Mouse (Mus musculus) gastrocnemius, postnatal 36 days (tissue): ENCODE measurements around the gene Odc1. TPM values are rescaled to one million over a fixed set of nuclear protein-coding genes. Genes with fewer than 3 reads are reported as not detected.
"Not testable (repeated sequence)": the region's sequence is repeated elsewhere in the genome, so short reads cannot be mapped to it uniquely, and the experiment has no call there.

ENCODE experiments used
- DNase-seq, 2 experiments: peaks; one replicate each; pipeline ENCODE4 v3.0.0; 2022
- intact Hi-C: fragments of 180-260 bp; cut with DNase I; formaldehyde crosslinking; loops from one replicate; pipeline ENCODE4 v1.15.1; 2025
- total RNA-seq, 2 experiments: library from RNA; stranded (reverse); gene quantifications; 2 replicates each; pipeline ENCODE4 v1.2.3; 2021

Gene Odc1
- total RNA-seq, 2 experiments from 2014 or later = 99.8 to 111 TPM

- intact Hi-C loops = loop anchor here (5.0 kb wide), 1 partner anchor 180 kb away; no protein-coding TSS in a partner anchor
- not testable (repeated sequence) for DNase-seq
Measured at GRCm38 (mm10) chr12:17547552-17547951, 3.0 kb downstream of the Odc1 start.

DNA sequence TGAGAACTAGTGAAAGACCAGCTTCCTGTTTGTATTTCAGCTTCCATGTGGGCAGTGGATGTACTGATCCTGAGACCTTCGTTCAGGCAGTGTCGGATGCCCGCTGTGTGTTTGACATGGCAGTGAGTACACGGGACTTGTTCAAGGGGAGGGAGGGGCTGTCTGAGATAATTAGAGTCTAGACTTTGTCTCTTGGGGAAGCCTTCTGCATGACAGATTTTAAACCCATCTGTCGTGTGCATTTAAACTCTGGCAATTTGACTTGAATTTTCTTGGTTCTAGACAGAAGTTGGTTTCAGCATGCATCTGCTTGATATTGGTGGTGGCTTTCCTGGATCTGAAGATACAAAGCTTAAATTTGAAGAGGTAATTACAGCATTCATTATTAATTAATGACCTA, 3.9 kb downstream of the Odc1 start:
- intact Hi-C loops = loop anchor here (5.0 kb wide), 1 partner anchor 181 kb away; no protein-coding TSS in a partner anchor

DNA sequence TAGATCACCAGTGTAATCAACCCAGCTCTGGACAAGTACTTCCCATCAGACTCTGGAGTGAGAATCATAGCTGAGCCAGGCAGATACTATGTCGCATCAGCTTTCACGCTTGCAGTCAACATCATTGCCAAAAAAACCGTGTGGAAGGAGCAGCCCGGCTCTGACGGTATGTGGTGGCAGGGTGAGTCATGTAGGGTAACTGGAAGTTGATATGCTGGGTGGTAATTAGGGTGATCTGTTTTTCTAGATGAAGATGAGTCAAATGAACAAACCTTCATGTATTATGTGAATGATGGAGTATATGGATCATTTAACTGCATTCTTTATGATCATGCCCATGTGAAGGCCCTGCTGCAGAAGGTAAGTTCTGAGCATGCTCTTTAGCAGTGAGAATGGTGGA, 4.8 kb downstream of the Odc1 start:
- not testable (repeated sequence) for DNase-seq
- intact Hi-C loops = loop anchor here (5.0 kb wide), 1 partner anchor 182 kb away; no protein-coding TSS in a partner anchor

More for the DNA sequence above, 3.9 kb downstream of the Odc1 start:
- no peak for DNase-seq

DNA sequence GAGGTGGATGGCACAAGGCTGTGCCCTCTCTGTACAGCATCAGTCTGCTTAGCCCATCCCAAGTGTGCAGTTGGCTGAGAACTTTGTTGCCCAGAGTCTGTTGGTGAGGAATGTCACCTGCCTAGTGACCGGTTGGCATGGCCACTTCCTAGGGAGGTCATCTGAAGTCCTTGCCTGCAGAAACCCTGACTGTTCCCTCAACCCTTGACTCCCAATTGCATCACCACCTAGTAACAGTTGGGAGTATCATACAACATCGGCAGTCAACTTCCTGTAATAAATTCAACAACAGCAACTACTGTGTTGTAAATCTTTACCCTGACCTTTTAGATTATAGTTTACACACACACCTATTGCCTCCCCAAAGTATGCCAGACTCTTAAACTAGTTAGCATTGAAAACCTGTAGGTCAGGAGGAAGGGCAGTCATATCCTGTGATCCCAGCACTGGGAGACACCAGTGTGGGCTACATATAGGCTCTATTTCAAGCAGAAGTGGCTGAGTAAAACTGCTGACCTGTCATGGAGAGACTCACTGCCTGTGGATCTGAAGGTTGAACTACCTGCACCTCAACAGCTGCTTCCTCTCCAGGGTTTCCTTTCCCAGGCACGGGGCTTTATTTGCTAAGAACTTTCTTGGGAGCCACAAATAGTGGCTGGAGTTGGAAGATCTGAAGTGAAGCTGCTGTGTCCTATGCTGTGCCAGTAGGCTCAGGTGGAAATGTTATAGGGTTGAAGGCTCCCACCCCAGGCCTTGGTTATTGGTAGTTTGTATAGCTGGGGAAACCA, 6.8 kb downstream of the Odc1 start:
- no peak for DNase-seq
- intact Hi-C loops = no loop called here

GRCm38 (mm10) chr12:17552420-17552819, 7.8 kb downstream of the Odc1 start:
- intact Hi-C loops = no loop called here

DNA sequence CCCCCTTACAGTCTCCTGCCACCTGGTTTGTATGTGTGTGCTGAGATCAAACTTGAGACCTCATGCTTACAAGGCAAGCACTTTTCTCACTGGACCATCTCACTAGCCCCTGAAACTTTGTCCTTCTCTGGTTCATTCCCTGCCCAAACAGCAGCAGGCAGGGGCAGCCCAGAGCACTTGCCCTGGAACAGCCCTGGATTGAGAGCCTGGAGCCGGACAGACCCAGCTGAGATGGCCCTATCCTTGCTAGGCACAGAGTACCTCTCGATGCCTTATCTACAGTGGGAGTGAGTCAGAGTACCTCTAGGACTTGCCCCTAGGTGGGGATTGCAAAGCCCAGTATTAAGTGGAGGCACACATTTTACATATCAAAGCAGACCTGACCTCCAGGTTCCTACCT, 8.4 kb downstream of the Odc1 start:
- intact Hi-C loops = no loop called here
- no peak for DNase-seq

More at GRCm38 (mm10) chr12:17552420-17552819, 7.8 kb downstream of the Odc1 start:
- DNase-seq = no peak

- intact Hi-C loops = loop anchor here (2.0 kb wide), 1 partner anchor 239 kb away; no protein-coding TSS in a partner anchor
Measured at GRCm38 (mm10) chr12:17553627-17554026, 9.0 kb downstream of the Odc1 start.

GRCm38 (mm10) chr12:17554200-17554951, 9.8 kb downstream of the Odc1 start:
- peak; percentile 87 to 88 for DNase-seq

More at GRCm38 (mm10) chr12:17553627-17554026, 9.0 kb downstream of the Odc1 start:
- no peak for DNase-seq

GRCm38 (mm10) chr12:17556430-17557343, 12.1 kb downstream of the Odc1 start:
- peak; percentile 42 to 52 for DNase-seq

More at GRCm38 (mm10) chr12:17554200-17554951, 9.8 kb downstream of the Odc1 start:
- intact Hi-C loops = loop anchor here (2.0 kb wide), 1 partner anchor 238 kb away; no protein-coding TSS in a partner anchor

GRCm38 (mm10) chr12:17557344-17557966, 12.9 kb downstream of the Odc1 start:
- intact Hi-C loops = no loop called here
- no peak for DNase-seq

More at GRCm38 (mm10) chr12:17556430-17557343, 12.1 kb downstream of the Odc1 start:
- intact Hi-C loops = no loop called here

DNA sequence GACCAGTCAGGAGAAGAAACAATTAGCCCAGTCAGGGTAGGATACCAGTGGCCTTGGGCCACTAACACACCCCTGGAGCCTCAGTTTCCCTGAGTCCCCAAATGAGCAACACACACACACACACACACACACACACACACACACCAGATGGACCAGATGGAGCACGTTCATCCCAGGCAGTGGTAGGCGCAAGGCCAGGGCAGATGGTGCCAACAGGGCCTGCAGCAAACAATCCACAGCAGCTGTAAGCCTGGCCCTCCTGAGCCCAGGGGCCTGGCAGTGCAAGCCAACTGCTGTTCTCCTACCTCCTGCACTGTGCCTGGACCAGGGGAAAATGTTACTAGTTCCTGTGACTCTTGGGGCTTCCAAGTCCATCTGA, 13.4 kb downstream of the Odc1 start:
- no peak for DNase-seq
- intact Hi-C loops = no loop called here

GRCm38 (mm10) chr12:17562396-17562795, 17.8 kb downstream of the Odc1 start:
- intact Hi-C loops = no loop called here
- DNase-seq = no peak

GRCm38 (mm10) chr12:17565393-17566045, 20.9 kb downstream of the Odc1 start:
- no peak for DNase-seq
- intact Hi-C loops = no loop called here

DNA sequence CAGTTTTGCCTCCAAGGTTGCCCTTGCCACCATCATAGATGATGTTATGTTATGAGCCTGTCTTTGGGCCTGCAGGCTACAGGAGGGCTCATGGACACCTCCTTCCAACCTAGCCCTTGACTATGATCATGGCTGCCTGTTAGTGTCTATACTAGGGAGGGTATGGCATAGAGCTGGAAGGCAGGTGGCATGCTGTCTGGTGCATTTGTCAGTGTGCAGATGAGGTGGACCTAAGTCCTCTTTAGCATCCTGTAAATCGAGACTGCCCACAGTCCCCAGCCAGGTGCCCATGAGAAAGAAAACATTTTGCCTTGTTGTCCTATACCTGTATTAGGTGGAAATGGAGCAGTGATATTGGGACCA, 21.4 kb downstream of the Odc1 start:
- DNase-seq = no peak
- intact Hi-C loops = no loop called here

DNA sequence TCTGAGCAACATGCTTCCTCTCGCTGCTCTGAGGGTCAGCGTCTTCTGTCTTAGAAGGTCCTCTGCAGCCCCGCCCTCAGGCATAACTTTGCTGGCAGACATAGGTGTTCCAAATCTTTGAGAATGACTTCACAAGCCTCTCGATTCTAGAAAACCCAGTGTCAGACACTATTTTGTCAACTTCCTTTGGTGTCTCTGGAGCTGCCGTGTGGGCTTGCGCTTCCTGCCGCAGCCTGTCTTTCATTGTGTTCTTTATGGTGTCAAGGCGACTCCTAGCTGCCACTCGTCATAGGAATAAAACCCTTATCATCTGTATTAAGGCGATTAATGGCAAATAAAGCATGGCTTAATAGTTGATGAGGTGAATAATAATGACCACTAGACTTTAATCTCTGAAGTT, 24.0 kb downstream of the Odc1 start:
- DNase-seq = no peak
- intact Hi-C loops = no loop called here

DNA sequence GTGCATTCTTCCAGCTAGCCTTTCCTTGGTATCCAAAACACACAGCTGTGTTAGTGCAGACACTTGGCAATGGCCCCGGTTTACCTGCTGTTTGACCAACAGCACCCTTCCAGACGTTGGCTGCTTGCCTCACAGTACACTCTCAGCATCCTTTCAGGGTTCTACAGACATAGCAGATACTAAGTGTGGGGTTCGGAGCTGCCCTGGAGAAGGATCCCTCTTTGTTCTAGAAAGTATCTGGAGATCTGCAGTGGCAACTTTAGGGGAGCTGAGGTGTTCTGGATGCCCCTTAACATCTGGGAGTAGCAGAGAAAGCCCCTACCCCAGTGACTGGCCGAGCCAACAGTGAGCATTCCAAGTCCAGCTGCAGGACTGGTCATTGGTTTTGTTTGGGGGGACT, 30.0 kb downstream of the Odc1 start:
- intact Hi-C loops = no loop called here
- DNase-seq = no peak

- DNase-seq = no peak
- intact Hi-C loops = loop anchor here (5.0 kb wide), 1 partner anchor 122 kb away; no protein-coding TSS in a partner anchor
Measured at GRCm38 (mm10) chr12:17575156-17575910, 30.7 kb downstream of the Odc1 start.

DNA sequence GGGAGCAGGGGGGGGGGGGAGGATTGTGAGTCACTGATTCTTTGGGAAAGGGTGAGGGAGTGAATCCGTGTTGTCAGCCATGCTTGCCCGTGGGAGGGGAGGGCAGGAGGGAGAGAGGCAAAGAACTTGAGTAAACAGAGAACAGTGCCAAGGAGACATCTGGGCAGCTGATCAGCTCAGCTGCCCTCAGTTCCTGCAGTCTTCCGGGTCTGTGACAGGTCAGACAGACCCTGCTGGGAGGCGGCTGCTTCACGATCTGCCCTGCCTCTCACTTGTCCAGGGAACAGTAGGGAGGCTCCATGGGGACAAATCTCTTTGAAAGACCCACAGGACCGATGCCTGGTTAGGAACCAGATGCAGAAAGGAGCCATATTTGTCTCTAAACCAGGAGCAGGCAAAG, 31.4 kb downstream of the Odc1 start:
- DNase-seq = peak in 1 of 2 experiments; percentile 8

More for the DNA sequence above, 31.4 kb downstream of the Odc1 start:
- intact Hi-C loops = loop anchor here (5.0 kb wide), 1 partner anchor 121 kb away; no protein-coding TSS in a partner anchor
